Mouse (Mus musculus) neural tube, embryonic 12.5 days (tissue): Measurements from ENCODE around the gene Cacnb4. TPM values are rescaled to one million over a fixed set of nuclear protein-coding genes. Genes with fewer than 3 reads are reported as not detected.

ENCODE experiments used
- ATAC-seq: fragments of 200-750 bp; cut with Nextera tagmentation; 2 replicates; pipeline ENCODE4 v1.8.0; 2017; ENCODE audit warnings: low read depth, mild to moderate bottlenecking, moderate TSS enrichment, moderate library complexity; ENCODE audit not compliant: low FRiP score
- H3K27ac ChIP-seq: fragments of 300-500 bp; sonication (generic); 2 replicates; pipeline ENCODE4 v1.5.1; 2016
- H3K27me3 ChIP-seq: fragments of 300-500 bp; sonication (generic); replicated peaks from 2 replicates; pipeline ENCODE4 v1.6.1; 2016; ENCODE audit warnings: mild to moderate bottlenecking
- H3K36me3 ChIP-seq: fragments of 300-500 bp; sonication (generic); 2 replicates; pipeline ENCODE4 v1.6.1; 2016; ENCODE audit warnings: mild to moderate bottlenecking
- H3K4me1 ChIP-seq: fragments of 300-500 bp; sonication (generic); 2 replicates; pipeline ENCODE4 v1.6.1; 2016
- H3K4me2 ChIP-seq: fragments of 300-500 bp; sonication (generic); replicated peaks from 2 replicates; pipeline ENCODE4 v1.6.1; 2016; ENCODE audit warnings: mild to moderate bottlenecking
- H3K4me3 ChIP-seq: fragments of 300-500 bp; sonication (generic); 2 replicates; pipeline ENCODE4 v1.5.1; 2016
- H3K9ac ChIP-seq: fragments of 300-500 bp; sonication (generic); 2 replicates; pipeline ENCODE4 v1.6.1; 2016; ENCODE audit warnings: mild to moderate bottlenecking
- H3K9me3 ChIP-seq: fragments of 300-500 bp; sonication (generic); 2 replicates; pipeline ENCODE4 v1.6.1; 2016; ENCODE audit warnings: mild to moderate bottlenecking
- WGBS: fragments of 180-500 bp; shearing (Covaris S2); methylation state at CpG from one replicate; pipeline ENCODE4 v1.1.7; 2016; 5-methylcytosine and 5-hydroxymethylcytosine counted together
- polyA plus RNA-seq: library from polyadenylated mRNA; unstranded; fragments of >200 nt; fragmentation: Nextera tagmentation; extraction: Ambion mirVana; gene quantifications from 2 replicates; pipeline ENCODE4 v1.2.1, GENCODE M21; 2016

Cacnb4 gene
- polyA plus RNA-seq, 1 experiment from 2014 or later, result 5.9 TPM

- H3K9me3 ChIP-seq, result no peaks in the 10 kb centered on the region
- H3K27me3 ChIP-seq, result no peaks in the 10 kb centered on the region
- H3K9ac ChIP-seq, result no peak overlapping the region
- H3K4me3 ChIP-seq, result no peak overlapping the region
- WGBS, result 94% methylated on average over 5 of the region's 5 CpGs
- H3K4me1 ChIP-seq, result no peaks in the 10 kb centered on the region
- no peak overlapping the region for H3K4me2 ChIP-seq
- H3K36me3 ChIP-seq, result no peaks in the 10 kb centered on the region
- ATAC-seq, result no peak
- H3K27ac ChIP-seq, result no peak overlapping the region
Observed at GRCm38 (mm10) chr2:52615429-52615828, 61.2 kb downstream of the Cacnb4 start.

GRCm38 (mm10) chr2:52613888-52614287, 62.7 kb downstream of the Cacnb4 start:
- 96% methylated on average over 4 of the region's 4 CpGs for WGBS
- H3K4me3 ChIP-seq, result no peak overlapping the region
- H3K9me3 ChIP-seq, result no peaks in the 10 kb centered on the region
- no peaks in the 10 kb centered on the region for H3K36me3 ChIP-seq
- ATAC-seq, result no peak
- H3K27me3 ChIP-seq, result no peaks in the 10 kb centered on the region
- H3K4me1 ChIP-seq, result no peaks in the 10 kb centered on the region
- H3K27ac ChIP-seq, result no peak overlapping the region
- H3K4me2 ChIP-seq, result no peak overlapping the region
- H3K9ac ChIP-seq, result no peak overlapping the region

GRCm38 (mm10) chr2:52609486-52609885, 67.1 kb downstream of the Cacnb4 start:
- H3K27ac ChIP-seq, result no peak overlapping the region
- no peaks in the 10 kb centered on the region for H3K4me1 ChIP-seq
- 46% methylated on average over 1 of the region's 1 CpGs for WGBS
- no peak overlapping the region for H3K9ac ChIP-seq
- H3K9me3 ChIP-seq, result no peaks in the 10 kb centered on the region
- no peak overlapping the region for H3K4me2 ChIP-seq
- H3K27me3 ChIP-seq, result no peaks in the 10 kb centered on the region
- no peak for ATAC-seq
- H3K4me3 ChIP-seq, result no peak overlapping the region
- H3K36me3 ChIP-seq, result no peaks in the 10 kb centered on the region

GRCm38 (mm10) chr2:52607857-52608485, 68.7 kb downstream of the Cacnb4 start:
- Histone ChIP-seq H3K27ac (no peak overlapping the region), H3K4me1 (no peaks in the 10 kb centered on the region), H3K4me3 (no peak overlapping the region), H3K9me3 (no peaks in the 10 kb centered on the region), H3K4me2 (no peak overlapping the region), H3K36me3 (no peaks in the 10 kb centered on the region), H3K9ac (no peak overlapping the region), H3K27me3 (no peaks in the 10 kb centered on the region)
- ATAC-seq, result no peak
- WGBS, result 75% methylated on average over 5 of the region's 5 CpGs

GRCm38 (mm10) chr2:52606331-52606730, 70.3 kb downstream of the Cacnb4 start:
- Histone ChIP-seq H3K36me3 (no peaks in the 10 kb centered on the region), H3K9ac (no peak overlapping the region)
- 89% methylated on average over 4 of the region's 4 CpGs for WGBS

GRCm38 (mm10) chr2:52605321-52605720, 71.3 kb downstream of the Cacnb4 start:
- H3K36me3 ChIP-seq, result no peaks in the 10 kb centered on the region
- 28% methylated on average over 4 of the region's 4 CpGs for WGBS
- no peaks in the 10 kb centered on the region for H3K27me3 ChIP-seq
- H3K4me2 ChIP-seq, result no peak overlapping the region
- H3K4me3 ChIP-seq, result no peak overlapping the region
- H3K9me3 ChIP-seq, result no peaks in the 10 kb centered on the region
- ATAC-seq, result no peak
- no peak overlapping the region for H3K27ac ChIP-seq
- no peak overlapping the region for H3K9ac ChIP-seq
- no peaks in the 10 kb centered on the region for H3K4me1 ChIP-seq

More at GRCm38 (mm10) chr2:52606331-52606730, 70.3 kb downstream of the Cacnb4 start:
- H3K27ac ChIP-seq, result no peak overlapping the region
- no peaks in the 10 kb centered on the region for H3K9me3 ChIP-seq
- H3K4me2 ChIP-seq, result no peak overlapping the region
- H3K27me3 ChIP-seq, result no peaks in the 10 kb centered on the region
- H3K4me1 ChIP-seq, result no peaks in the 10 kb centered on the region
- no peak for ATAC-seq
- no peak overlapping the region for H3K4me3 ChIP-seq

GRCm38 (mm10) chr2:52604651-52605020, 72.0 kb downstream of the Cacnb4 start:
- 83% methylated on average over 8 of the region's 8 CpGs for WGBS
- no peaks in the 10 kb centered on the region for H3K36me3 ChIP-seq
- no peaks in the 10 kb centered on the region for H3K9me3 ChIP-seq
- H3K9ac ChIP-seq, result no peak overlapping the region
- H3K4me1 ChIP-seq, result no peaks in the 10 kb centered on the region
- no peak overlapping the region for H3K4me2 ChIP-seq
- no peak overlapping the region for H3K27ac ChIP-seq
- no peak for ATAC-seq
- H3K27me3 ChIP-seq, result no peaks in the 10 kb centered on the region
- no peak overlapping the region for H3K4me3 ChIP-seq

- H3K36me3 ChIP-seq, result no peaks in the 10 kb centered on the region
- H3K27me3 ChIP-seq, result no peaks in the 10 kb centered on the region
- no peaks in the 10 kb centered on the region for H3K9me3 ChIP-seq
- ATAC-seq, result no peak
- H3K4me3 ChIP-seq, result no peak overlapping the region
- WGBS, result 90% methylated on average over 11 of the region's 11 CpGs
- H3K9ac ChIP-seq, result no peak overlapping the region
- no peak overlapping the region for H3K27ac ChIP-seq
- no peak overlapping the region for H3K4me2 ChIP-seq
- no peaks in the 10 kb centered on the region for H3K4me1 ChIP-seq
Observed at GRCm38 (mm10) chr2:52603935-52604650, 72.5 kb downstream of the Cacnb4 start.

GRCm38 (mm10) chr2:52603421-52603820, 73.2 kb downstream of the Cacnb4 start:
- Histone ChIP-seq H3K9me3 (no peaks in the 10 kb centered on the region), H3K4me3 (no peak overlapping the region), H3K27me3 (no peaks in the 10 kb centered on the region), H3K27ac (no peak overlapping the region), H3K9ac (no peak overlapping the region), H3K4me2 (no peak overlapping the region), H3K4me1 (no peaks in the 10 kb centered on the region), H3K36me3 (no peaks in the 10 kb centered on the region)
- ATAC-seq, result no peak
- 85% methylated on average over 6 of the region's 6 CpGs for WGBS

GRCm38 (mm10) chr2:52602921-52603320, 73.7 kb downstream of the Cacnb4 start:
- no peaks in the 10 kb centered on the region for H3K36me3 ChIP-seq
- H3K4me1 ChIP-seq, result no peaks in the 10 kb centered on the region
- WGBS, result 94% methylated on average over 8 of the region's 8 CpGs
- H3K4me2 ChIP-seq, result no peak overlapping the region
- H3K9me3 ChIP-seq, result no peaks in the 10 kb centered on the region
- ATAC-seq, result no peak
- H3K27me3 ChIP-seq, result no peaks in the 10 kb centered on the region
- H3K4me3 ChIP-seq, result no peak overlapping the region
- H3K9ac ChIP-seq, result no peak overlapping the region
- no peak overlapping the region for H3K27ac ChIP-seq

GRCm38 (mm10) chr2:52602228-52602627, 74.4 kb downstream of the Cacnb4 start:
- Histone ChIP-seq H3K9me3 (no peaks in the 10 kb centered on the region), H3K36me3 (no peaks in the 10 kb centered on the region), H3K4me1 (no peaks in the 10 kb centered on the region), H3K9ac (no peak overlapping the region), H3K4me2 (no peak overlapping the region), H3K27me3 (no peaks in the 10 kb centered on the region), H3K4me3 (no peak overlapping the region), H3K27ac (no peak overlapping the region)
- 92% methylated on average over 2 of the region's 2 CpGs for WGBS
- no peak for ATAC-seq

GRCm38 (mm10) chr2:52597511-52597910, 79.1 kb downstream of the Cacnb4 start:
- Histone ChIP-seq H3K4me3 (no peak overlapping the region), H3K4me2 (no peak overlapping the region), H3K36me3 (no peaks in the 10 kb centered on the region), H3K9me3 (no peaks in the 10 kb centered on the region), H3K4me1 (0 out of 2 replicates have a peak, but pooled peaks cover 4% of the 10 kb centered on the region), H3K27ac (no peak overlapping the region), H3K9ac (no peak overlapping the region), H3K27me3 (no peaks in the 10 kb centered on the region)
- no peak for ATAC-seq

- Histone ChIP-seq H3K27ac (no peak overlapping the region), H3K9me3 (no peaks in the 10 kb centered on the region), H3K9ac (no peak overlapping the region), H3K27me3 (no peaks in the 10 kb centered on the region), H3K4me2 (no peak overlapping the region), H3K36me3 (no peaks in the 10 kb centered on the region), H3K4me3 (no peak overlapping the region), H3K4me1 (peaks cover 10% of the 10 kb centered on the region; the same call in 1 of the 2 replicates)
- ATAC-seq, result no peak
- 88% methylated on average over 8 of the region's 8 CpGs for WGBS
Observed at GRCm38 (mm10) chr2:52593814-52594213, 82.8 kb downstream of the Cacnb4 start.
